Mouse (Mus musculus): ENCODE measurements around the gene Ppp4r3a. TPM values are rescaled to one million over a fixed set of nuclear protein-coding genes. Genes with fewer than 3 reads are reported as not detected.
"Not testable (repeated sequence)": the region's sequence is repeated elsewhere in the genome, so short reads cannot be mapped to it uniquely, and the experiment has no call there.

The Ppp4r3a gene
- polyA plus RNA-seq, 1 experiment, result 2.2 TPM

DNA sequence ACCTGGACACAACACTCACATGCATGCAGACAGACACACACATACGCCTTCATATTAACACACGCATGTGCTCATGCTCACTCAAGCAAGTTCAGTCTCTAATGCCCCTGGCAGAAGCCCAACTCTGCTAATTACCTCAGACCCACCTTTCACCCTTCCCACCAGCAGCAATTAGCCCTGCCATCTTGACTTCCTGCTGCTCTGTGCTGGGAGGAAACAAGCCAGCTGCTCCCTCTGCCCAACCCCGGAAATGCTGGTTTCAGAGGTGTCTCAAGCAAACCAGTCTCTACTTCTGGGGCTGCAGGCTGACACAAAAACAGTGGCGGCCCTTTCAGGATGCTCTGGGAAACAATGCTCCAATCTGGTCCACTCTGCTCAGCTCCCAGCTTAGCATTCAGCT lies 67.6 kb downstream of the Ppp4r3a start:
- peaks cover 89% of the 10 kb centered on the region for H3K4me1 ChIP-seq (ENCODE audit: control insufficient read depth)
- no peaks in the 10 kb centered on the region for H3K27me3 ChIP-seq (ENCODE audit: control insufficient read depth)
- peaks cover 49% of the 10 kb centered on the region for H3K36me3 ChIP-seq (ENCODE audit: control insufficient read depth)
- peaks cover 5% of the 10 kb centered on the region; the same call in 1 of the 2 replicates for H3K9me3 ChIP-seq (ENCODE audit: control insufficient read depth, low read length)
- TF ChIP-seq GATA1 (IDR thresholded peaks at IDR 0.05; ENCODE audit: low read length), result no peak
- TF ChIP-seq TAL1 (IDR thresholded peaks at IDR 0.05; ENCODE audit: low read length), result no peak
- no peak overlapping the region for H3K4me3 ChIP-seq (replicated peaks)

DNA sequence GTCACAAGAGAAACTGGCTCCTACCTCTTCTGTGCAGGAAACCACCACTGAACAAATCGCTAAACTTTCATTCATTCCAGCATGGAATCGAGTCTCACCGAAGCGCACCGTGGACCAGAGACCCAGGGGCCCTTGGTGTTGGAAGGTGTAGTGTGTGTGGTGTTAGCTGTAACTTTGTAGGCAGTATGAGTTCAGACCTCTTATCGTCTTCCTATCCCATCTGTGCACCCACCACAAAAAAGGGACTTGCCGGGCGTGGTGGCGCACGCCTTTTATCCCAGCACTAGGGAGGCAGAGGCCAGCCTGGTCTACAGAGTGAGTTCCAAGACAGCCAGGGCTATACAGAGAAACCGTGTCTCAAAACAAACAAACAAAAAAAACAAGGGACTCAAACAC lies 68.3 kb downstream of the Ppp4r3a start:
- peaks cover 5% of the 10 kb centered on the region; the same call in 1 of the 2 replicates for H3K9me3 ChIP-seq (ENCODE audit: control insufficient read depth, low read length)
- peaks cover 93% of the 10 kb centered on the region for H3K4me1 ChIP-seq (ENCODE audit: control insufficient read depth)
- TF ChIP-seq GATA1 (IDR thresholded peaks at IDR 0.05; ENCODE audit: low read length), result no peak
- no peak for TF ChIP-seq TAL1 (IDR thresholded peaks at IDR 0.05; ENCODE audit: low read length)
- H3K36me3 ChIP-seq (ENCODE audit: control insufficient read depth), result peaks cover 46% of the 10 kb centered on the region
- H3K4me3 ChIP-seq (replicated peaks), result no peak overlapping the region
- H3K27me3 ChIP-seq (ENCODE audit: control insufficient read depth), result no peaks in the 10 kb centered on the region

- Histone ChIP-seq H3K4me1 (ENCODE audit: control insufficient read depth) (peaks cover 95% of the 10 kb centered on the region), H3K9me3 (ENCODE audit: control insufficient read depth, low read length) (peaks cover under 1% of the 10 kb centered on the region; the same call in 1 of the 2 replicates), H3K4me3 (replicated peaks) (no peak overlapping the region), H3K27me3 (ENCODE audit: control insufficient read depth) (no peaks in the 10 kb centered on the region), H3K36me3 (ENCODE audit: control insufficient read depth) (peaks cover 41% of the 10 kb centered on the region)
- TF ChIP-seq TAL1 (IDR thresholded peaks at IDR 0.05; ENCODE audit: low read length), result no peak
- TF ChIP-seq GATA1 (IDR thresholded peaks at IDR 0.05; ENCODE audit: low read length), result no peak
Measured at GRCm38 (mm10) chr12:101014549-101015164, 68.8 kb downstream of the Ppp4r3a start.

DNA sequence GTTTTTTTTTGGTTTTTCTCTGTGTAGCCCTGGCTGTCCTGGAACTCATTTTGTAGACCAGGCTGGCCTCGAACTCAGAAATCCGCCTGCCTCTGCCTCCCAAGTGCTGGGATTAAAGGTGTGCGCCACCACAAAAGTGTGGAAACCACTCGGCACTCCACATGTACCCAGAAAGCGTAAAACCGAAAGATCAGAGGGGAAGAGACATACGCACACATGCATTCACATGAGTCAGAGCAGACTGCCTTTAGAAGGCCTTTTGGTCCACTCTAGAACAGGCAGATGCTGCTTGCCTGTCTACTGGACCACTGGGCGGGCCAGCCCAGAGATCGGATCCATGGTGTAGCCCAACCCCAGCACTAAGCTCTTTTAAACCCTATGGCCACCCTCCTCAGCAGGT lies 69.8 kb downstream of the Ppp4r3a start:
- H3K36me3 ChIP-seq (ENCODE audit: control insufficient read depth), result peaks cover 33% of the 10 kb centered on the region
- not testable (repeated sequence) for H3K27me3 ChIP-seq (ENCODE audit: control insufficient read depth); H3K9me3 ChIP-seq (ENCODE audit: control insufficient read depth, low read length); H3K4me3 ChIP-seq (replicated peaks)
- H3K4me1 ChIP-seq (ENCODE audit: control insufficient read depth), result peaks cover 95% of the 10 kb centered on the region

DNA sequence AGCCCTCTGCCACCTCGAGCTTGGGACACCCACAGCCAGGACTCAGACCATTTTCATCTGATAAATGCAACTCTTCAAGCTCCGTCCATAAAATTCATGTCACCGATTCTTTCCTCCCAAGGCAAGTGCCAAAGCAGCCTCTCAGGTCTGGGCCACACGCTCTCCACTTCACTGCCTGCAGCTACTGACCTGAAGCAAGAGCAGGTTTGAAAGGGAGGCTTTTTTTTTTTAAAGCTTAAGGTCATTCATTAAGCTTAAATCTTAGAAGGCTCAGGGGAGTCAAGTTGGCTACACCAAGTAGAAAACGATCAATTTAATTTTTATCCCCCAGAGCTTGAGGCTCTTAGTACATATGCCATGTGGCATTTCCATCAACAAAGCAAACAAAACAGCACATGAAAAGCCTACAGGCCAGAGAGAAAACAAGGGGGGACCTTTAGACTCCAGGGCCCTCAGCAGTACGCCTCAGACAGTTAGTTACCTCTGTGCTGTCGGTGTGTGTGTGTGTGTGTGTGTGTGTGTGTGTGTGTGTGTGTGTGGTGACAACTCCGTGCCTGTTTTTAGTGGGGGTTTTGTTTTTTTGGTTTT lies 70.3 kb downstream of the Ppp4r3a start:
- TF ChIP-seq TAL1 (IDR thresholded peaks at IDR 0.05; ENCODE audit: low read length), result no peak
- no peak for TF ChIP-seq GATA1 (IDR thresholded peaks at IDR 0.05; ENCODE audit: low read length)
- Histone ChIP-seq H3K4me3 (replicated peaks) (no peak overlapping the region), H3K36me3 (ENCODE audit: control insufficient read depth) (peaks cover 32% of the 10 kb centered on the region), H3K27me3 (ENCODE audit: control insufficient read depth) (no peaks in the 10 kb centered on the region), H3K9me3 (ENCODE audit: control insufficient read depth, low read length) (no peaks in the 10 kb centered on the region), H3K4me1 (ENCODE audit: control insufficient read depth) (peaks cover 95% of the 10 kb centered on the region)

DNA sequence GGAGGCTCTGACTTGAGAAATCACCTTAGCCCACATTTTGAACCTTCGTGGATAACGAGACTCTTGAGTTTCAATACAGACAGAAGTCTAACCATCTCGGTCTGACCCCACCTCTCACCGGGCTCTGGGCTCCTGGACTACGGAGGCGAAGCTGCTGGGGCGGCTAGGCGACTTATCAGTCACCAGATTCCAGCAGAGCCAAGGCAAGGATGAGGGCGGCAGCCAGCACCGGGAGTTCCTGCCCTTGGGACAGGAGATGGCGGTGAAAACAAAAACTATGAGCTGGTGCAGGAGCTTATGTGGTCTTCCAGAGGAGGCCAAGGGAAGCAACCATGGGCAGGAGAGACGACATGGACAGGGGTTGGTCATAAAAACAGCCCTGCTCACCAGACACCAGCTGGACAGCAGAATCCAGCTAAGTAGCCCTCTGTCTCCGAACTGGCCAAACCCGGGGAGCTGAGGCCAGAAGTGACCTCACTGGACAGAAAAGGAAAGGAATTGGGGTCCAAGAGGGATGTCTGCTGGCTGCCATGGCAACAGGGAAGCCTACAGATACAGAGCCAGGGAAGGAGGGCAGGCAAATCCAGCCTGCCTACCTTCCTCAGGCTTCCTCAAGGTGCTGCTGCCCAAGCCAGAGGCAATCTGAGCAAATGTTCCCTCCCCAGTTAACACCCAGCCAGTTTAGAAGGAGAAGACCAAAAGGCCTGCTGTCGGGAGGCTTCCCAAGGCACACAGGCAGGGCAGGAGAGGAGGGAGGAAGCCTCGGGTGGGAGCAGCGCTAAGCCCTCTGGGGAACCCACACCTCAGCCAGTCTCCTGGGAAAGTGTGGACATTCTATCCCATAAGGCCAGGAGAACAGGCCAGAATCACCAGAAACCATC lies 71.1 kb downstream of the Ppp4r3a start:
- Histone ChIP-seq H3K4me1 (ENCODE audit: control insufficient read depth) (peaks cover 95% of the 10 kb centered on the region), H3K9me3 (ENCODE audit: control insufficient read depth, low read length) (no peaks in the 10 kb centered on the region), H3K27me3 (ENCODE audit: control insufficient read depth) (no peaks in the 10 kb centered on the region), H3K36me3 (ENCODE audit: control insufficient read depth) (peaks cover 25% of the 10 kb centered on the region), H3K4me3 (replicated peaks) (no peak overlapping the region)
- TF ChIP-seq TAL1 (IDR thresholded peaks at IDR 0.05; ENCODE audit: low read length), result no peak

DNA sequence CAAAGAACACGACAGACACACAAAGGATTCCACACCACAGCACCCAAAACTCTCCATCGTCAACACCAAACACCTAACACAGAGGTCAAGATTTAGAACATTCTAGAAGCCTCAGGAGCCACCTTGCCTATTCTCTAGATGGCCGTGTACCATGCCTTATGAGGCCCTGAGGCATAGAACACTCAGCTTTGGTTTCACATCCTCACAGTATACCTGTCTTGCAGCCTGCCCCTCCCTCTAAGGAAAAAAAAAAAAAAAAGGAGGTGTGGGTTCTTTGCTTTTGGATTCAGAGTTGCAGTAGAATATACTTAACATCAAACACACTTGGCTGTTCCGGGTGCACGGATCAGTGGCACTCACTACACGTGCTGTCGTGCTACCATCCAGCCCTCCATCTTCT lies 72.5 kb downstream of the Ppp4r3a start:
- Histone ChIP-seq H3K4me3 (replicated peaks) (no peak overlapping the region), H3K27me3 (ENCODE audit: control insufficient read depth) (no peaks in the 10 kb centered on the region)

GRCm38 (mm10) chr12:101010148-101010920 lies 73.2 kb downstream of the Ppp4r3a start:
- Histone ChIP-seq H3K36me3 (ENCODE audit: control insufficient read depth) (peaks cover 25% of the 10 kb centered on the region), H3K27me3 (ENCODE audit: control insufficient read depth) (no peaks in the 10 kb centered on the region), H3K9me3 (ENCODE audit: control insufficient read depth, low read length) (no peaks in the 10 kb centered on the region), H3K4me1 (ENCODE audit: control insufficient read depth) (peaks cover 94% of the 10 kb centered on the region), H3K4me3 (replicated peaks) (no peak overlapping the region)
- TF ChIP-seq TAL1 (IDR thresholded peaks at IDR 0.05; ENCODE audit: low read length) (no peak), GATA1 (IDR thresholded peaks at IDR 0.05; ENCODE audit: low read length) (no peak)

More for the DNA sequence above, 72.5 kb downstream of the Ppp4r3a start:
- H3K36me3 ChIP-seq (ENCODE audit: control insufficient read depth), result peaks cover 21% of the 10 kb centered on the region
- no peaks in the 10 kb centered on the region for H3K9me3 ChIP-seq (ENCODE audit: control insufficient read depth, low read length)
- peaks cover 94% of the 10 kb centered on the region for H3K4me1 ChIP-seq (ENCODE audit: control insufficient read depth)
- TF ChIP-seq GATA1 (IDR thresholded peaks at IDR 0.05; ENCODE audit: low read length) (no peak), TAL1 (IDR thresholded peaks at IDR 0.05; ENCODE audit: low read length) (no peak)

Measured in erythroblast, embryonic 14.5 days (primary cell).